Mouse (Mus musculus): ENCODE measurements around the gene Zic5.

- TF ChIP-seq CTCF (IDR thresholded peaks at IDR 0.05; ENCODE audit: low read depth, low read length) (no peak), EP300 (IDR thresholded peaks at IDR 0.05; ENCODE audit: insufficient read depth, low read depth, low read length) (0 out of 2 replicates have a peak, but pooled peaks have one; percentile 25), POLR2A (IDR thresholded peaks at IDR 0.05; ENCODE audit: insufficient read depth, low read length) (no peak)
Measured at GRCm38 (mm10) chr14:122474891-122475556, 9.5 kb upstream of the Zic5 start, which contains the start of gene Zic2.
